10 mouse cellular contexts compared by ENCODE assay signal in genomic region chr8:103482033-103482720, GRCm38 (mm10).
A peak's percentile ranks its signal among the peaks of the same experiment; 100 is the strongest.
DNase-seq lines count a peak whose midpoint lies in the region; ATAC-seq lines count a peak whose summit lies in the region.
"Had no signal": no experiment of that assay in that cellular context is flagged by ENCODE, and none has a peak within 500 bp of the region (broad histone marks: within the 10 kb centered on the region; RNA-seq: fewer than 3 reads in every experiment).

No protein-coding gene starts in this region.

- no peak overlapping the region for H3K9ac ChIP-seq in forebrain, embryonic 11.5 days (ENCODE audit: low read length)
- no peak overlapping the region for H3K9ac ChIP-seq in forebrain, embryonic 16.5 days (replicated peaks; ENCODE audit: low read depth, low read length)
- no peak overlapping the region for H3K9ac ChIP-seq in embryonic facial prominence, embryonic 11.5 days (replicated peaks; ENCODE audit: low read length)

- ATAC-seq in forebrain, embryonic 11.5 days (replicated peaks; ENCODE audit: low FRiP score) = peak; percentile 56
- no peak for ATAC-seq in forebrain, embryonic 16.5 days
- ATAC-seq in embryonic facial prominence, embryonic 11.5 days (replicated peaks; ENCODE audit: insufficient number of reproducible peaks, low FRiP score, low TSS enrichment, low read depth) = peak; percentile 82
- ATAC-seq: CD4-positive, CD25-positive, alpha-beta regulatory T cell, adult 4 months had no signal

- peak; percentile 55 for DNase-seq in forebrain, embryonic 11.5 days (ENCODE audit: low spot score)
- DNase-seq in ES-CJ7 (ENCODE audit: low read depth, low spot score) = peak; percentile 4
- DNase-seq in embryonic facial prominence, embryonic 11.5 days (ENCODE audit: low spot score) = peak; percentile 70
- peak; percentile 79 for DNase-seq in mesoderm, embryonic 11.5 days (ENCODE audit: low read depth, low spot score)
- DNase-seq in thymus, postnatal 4 days = no peak
- DNase-seq in urinary bladder, postnatal 25 days (ENCODE audit: low spot score) = no peak
- DNase-seq in natural killer cell, adult 2 months (ENCODE audit: low spot score in 2 of 2) = no peak
- DNase-seq: adrenal gland, adult 8-10 months had no signal

- H3K27ac ChIP-seq in forebrain, embryonic 11.5 days (ENCODE audit: low read depth, low read length) = no peak overlapping the region
- H3K27ac ChIP-seq in forebrain, embryonic 16.5 days (ENCODE audit: low read length) = no peak overlapping the region
- peak overlapping the region; percentile 35; the same call in 1 of the 2 replicates for H3K27ac ChIP-seq in embryonic facial prominence, embryonic 11.5 days (replicated peaks; ENCODE audit: low read depth, low read length)

- no peaks in the 10 kb centered on the region for H3K9me3 ChIP-seq in forebrain, embryonic 11.5 days (ENCODE audit: control insufficient read depth, low read length)
- H3K9me3 ChIP-seq in forebrain, embryonic 16.5 days (ENCODE audit: control insufficient read depth, low read length) = no peaks in the 10 kb centered on the region
- no peaks in the 10 kb centered on the region for H3K9me3 ChIP-seq in embryonic facial prominence, embryonic 11.5 days (replicated peaks; ENCODE audit: control insufficient read depth, low read length)

- 32% methylated on average over 6 of the region's 6 CpGs for WGBS in forebrain, embryonic 11.5 days
- WGBS in forebrain, embryonic 16.5 days = 33% methylated on average over 6 of the region's 6 CpGs
- whole genome bisulfite sequencing in embryonic facial prominence, embryonic 11.5 days = 7% methylated on average over 6 of the region's 6 CpGs

- no peaks in the 10 kb centered on the region for H3K27me3 ChIP-seq in forebrain, embryonic 11.5 days (ENCODE audit: control insufficient read depth, insufficient read depth, low read length)
- 0 out of 2 replicates have a peak, but pooled peaks cover 3% of the 10 kb centered on the region for H3K27me3 ChIP-seq in forebrain, embryonic 16.5 days (replicated peaks; ENCODE audit: control insufficient read depth, insufficient read depth, low read length)
- no peaks in the 10 kb centered on the region for H3K27me3 ChIP-seq in embryonic facial prominence, embryonic 11.5 days (ENCODE audit: control insufficient read depth, insufficient read depth, low read length)

- no peaks in the 10 kb centered on the region for H3K36me3 ChIP-seq in forebrain, embryonic 11.5 days (ENCODE audit: control insufficient read depth, insufficient read depth, low read length)
- no peaks in the 10 kb centered on the region for H3K36me3 ChIP-seq in forebrain, embryonic 16.5 days (ENCODE audit: control insufficient read depth, insufficient read depth)
- no peaks in the 10 kb centered on the region for H3K36me3 ChIP-seq in embryonic facial prominence, embryonic 11.5 days (replicated peaks; ENCODE audit: control insufficient read depth, insufficient read depth, low read depth, low read length)

- peaks cover 4% of the 10 kb centered on the region; the same call in 1 of the 2 replicates for H3K4me1 ChIP-seq in forebrain, embryonic 11.5 days (replicated peaks; ENCODE audit: control insufficient read depth, insufficient read depth, low read length)
- no peaks in the 10 kb centered on the region for H3K4me1 ChIP-seq in forebrain, embryonic 16.5 days (replicated peaks; ENCODE audit: control insufficient read depth, insufficient read depth, low read length)
- peaks cover 3% of the 10 kb centered on the region for H3K4me1 ChIP-seq in embryonic facial prominence, embryonic 11.5 days (ENCODE audit: control insufficient read depth, insufficient read depth, low read length)

- no peak overlapping the region for H3K4me2 ChIP-seq in forebrain, embryonic 11.5 days (ENCODE audit: low read depth, low read length, severe bottlenecking)
- H3K4me2 ChIP-seq in forebrain, embryonic 16.5 days (ENCODE audit: low read length) = no peak overlapping the region
- no peak overlapping the region for H3K4me2 ChIP-seq in embryonic facial prominence, embryonic 11.5 days (ENCODE audit: low read depth, low read length)

- no peak overlapping the region for H3K4me3 ChIP-seq in forebrain, embryonic 11.5 days (ENCODE audit: low read depth, low read length)
- H3K4me3 ChIP-seq in forebrain, embryonic 16.5 days (replicated peaks; ENCODE audit: low read length) = no peak overlapping the region
- H3K4me3 ChIP-seq in embryonic facial prominence, embryonic 11.5 days (ENCODE audit: low read depth, low read length) = no peak overlapping the region

Comparison
In these comparisons a context has a peak if more than half of its experiments do, and no peak if none do; other contexts are left out.
1. DNase-seq: peak in forebrain, embryonic 11.5 days (single experiment), ES-CJ7 (single experiment), embryonic facial prominence, embryonic 11.5 days (single experiment) and mesoderm, embryonic 11.5 days (single experiment); none in thymus, postnatal 4 days (single experiment), urinary bladder, postnatal 25 days (single experiment) and natural killer cell, adult 2 months (0 of 2).